Mouse (Mus musculus) kidney, embryonic 15.5 days (tissue): Measurements from ENCODE around the gene Otol1. TPM values are rescaled to one million over a fixed set of nuclear protein-coding genes. Genes with fewer than 3 reads are reported as not detected.

Source experiments
- polyA plus RNA-seq: library from polyadenylated mRNA; unstranded; fragments of >200 nt; fragmentation: Nextera tagmentation; extraction: Ambion mirVana; gene quantifications from 2 replicates; pipeline ENCODE4 v1.2.1, GENCODE M21; 2015

The Otol1 gene
- polyA plus RNA-seq, 1 experiment from 2014 or later, result not detected

Other genes starting within 250 kb of the Otol1 start
- 1.8 and 2.5 TPM in 2 replicates for gene Sptssb, start 147.7 kb upstream of the Otol1 start, polyA plus RNA-seq